Mouse (Mus musculus) adrenal gland, postnatal 10 days (tissue): ENCODE results near the gene Heg1. TPM values are rescaled to one million over a fixed set of nuclear protein-coding genes. Genes with fewer than 3 reads are reported as not detected.

Source experiments
- DNase-seq: peaks from one replicate; pipeline ENCODE4 v3.0.0; 2021; ENCODE audit warnings: mixed read lengths
- total RNA-seq, 2 experiments: library from RNA; stranded (reverse); gene quantifications; 2 replicates each; pipeline ENCODE4 v1.2.3; 2021

Heg1 gene
- total RNA-seq, 2 experiments from 2014 or later: 83.8 to 95.3 TPM

DNA sequence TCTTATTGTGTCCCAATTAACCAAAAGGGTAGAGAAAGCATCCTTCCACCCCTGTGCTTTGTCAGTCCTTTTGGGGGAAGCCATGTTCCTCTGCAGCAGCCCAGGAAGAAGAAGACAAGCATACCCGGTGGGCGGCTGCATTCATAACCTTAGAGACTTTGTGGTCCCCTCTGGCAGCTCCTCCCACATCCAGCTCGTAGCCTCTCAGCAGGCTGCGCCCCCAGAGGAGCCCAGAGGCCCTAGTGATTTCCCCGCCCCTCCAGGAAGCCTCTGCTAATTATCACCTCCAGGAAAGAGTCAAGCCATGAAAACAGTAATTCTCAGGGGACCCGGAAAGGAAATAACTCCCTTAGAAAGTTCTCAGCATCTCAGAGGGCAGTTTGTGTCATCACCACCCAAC lies 21.1 kb downstream of the Heg1 start:
- no peak for DNase-seq

DNA sequence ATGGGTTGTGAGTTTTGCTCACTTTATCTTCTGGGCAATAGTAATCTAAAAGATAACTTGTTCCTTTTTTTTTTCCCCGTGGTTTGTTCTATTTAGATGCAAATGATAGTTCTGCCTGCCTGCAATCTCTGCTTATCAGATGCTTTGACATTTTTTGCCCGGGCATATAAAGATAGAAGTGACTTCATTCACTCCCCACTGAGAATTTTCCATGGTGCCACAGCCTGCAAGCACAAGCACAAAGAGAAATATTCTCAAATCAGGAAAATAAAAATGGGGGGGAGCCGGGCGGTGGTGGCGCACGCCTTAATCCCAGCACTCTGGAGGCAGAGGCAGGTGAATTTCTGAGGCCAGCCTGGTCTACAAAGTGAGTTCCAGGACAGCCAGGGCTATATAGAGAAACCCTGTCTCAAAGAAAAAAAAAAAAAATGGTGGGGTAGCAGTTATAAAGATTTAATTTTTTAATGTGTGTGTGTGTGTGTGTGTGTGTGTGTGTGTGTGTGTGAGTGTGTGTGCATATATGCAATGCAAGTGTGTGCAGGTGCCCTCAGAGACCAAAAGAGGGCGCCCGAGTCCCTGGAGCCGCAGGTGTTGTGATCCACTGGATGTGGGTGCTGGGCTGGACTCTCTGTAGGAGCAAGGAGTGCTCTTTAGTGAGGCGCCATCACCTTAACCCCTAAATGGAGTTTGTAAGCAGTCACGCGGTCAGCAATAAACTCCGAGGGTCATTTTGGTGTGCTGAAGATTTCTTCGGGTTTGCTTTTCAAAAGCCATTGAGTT lies 22.1 kb downstream of the Heg1 start:
- DNase-seq: no peak

- DNase-seq: no peak
Observed at GRCm38 (mm10) chr16:33708031-33708430, 23.9 kb downstream of the Heg1 start.

DNA sequence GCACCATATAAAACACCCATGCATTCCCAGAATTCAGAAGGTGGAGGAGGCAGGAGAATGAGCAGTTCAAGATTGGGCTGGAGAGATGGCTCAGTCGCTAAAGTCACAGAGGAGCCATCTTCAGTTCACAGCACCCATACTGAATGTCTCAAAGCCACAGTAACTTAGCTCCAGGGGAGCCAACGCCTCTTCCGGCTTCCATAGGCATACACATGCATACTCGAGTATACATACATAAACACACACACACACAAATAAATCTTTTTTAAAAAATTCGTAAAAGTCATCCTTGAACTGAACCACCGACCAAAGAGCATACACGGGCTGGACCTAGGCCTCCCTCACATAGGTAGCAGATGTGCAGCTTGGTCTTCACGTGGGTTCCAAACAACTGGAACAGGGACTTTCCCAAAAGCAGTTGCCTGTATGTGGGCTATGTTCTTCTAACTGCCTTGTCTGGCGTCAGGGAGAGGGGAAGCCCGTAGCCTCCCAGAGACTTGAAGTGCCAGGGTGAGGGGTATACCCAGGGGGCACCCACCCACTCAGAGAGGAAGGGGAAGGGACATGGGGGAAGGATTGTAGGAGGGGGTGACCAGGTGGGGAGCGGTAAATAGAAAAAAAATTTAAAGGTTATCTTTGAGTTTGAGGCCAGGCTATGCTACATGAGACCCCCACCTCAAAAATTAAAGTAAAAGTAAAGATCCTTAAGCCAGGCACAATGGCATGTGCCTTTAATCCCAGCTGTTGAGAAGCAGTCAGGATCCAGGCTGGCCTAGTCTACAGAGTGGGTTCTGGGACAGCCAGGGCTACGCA lies 24.6 kb downstream of the Heg1 start:
- no peak for DNase-seq

- peak; percentile 70 for DNase-seq
Observed at GRCm38 (mm10) chr16:33714271-33714670, 30.1 kb downstream of the Heg1 start.

- no peak for DNase-seq
Observed at GRCm38 (mm10) chr16:33723241-33723640, 39.1 kb downstream of the Heg1 start.

GRCm38 (mm10) chr16:33723983-33724382 lies 39.8 kb downstream of the Heg1 start:
- DNase-seq: no peak

DNA sequence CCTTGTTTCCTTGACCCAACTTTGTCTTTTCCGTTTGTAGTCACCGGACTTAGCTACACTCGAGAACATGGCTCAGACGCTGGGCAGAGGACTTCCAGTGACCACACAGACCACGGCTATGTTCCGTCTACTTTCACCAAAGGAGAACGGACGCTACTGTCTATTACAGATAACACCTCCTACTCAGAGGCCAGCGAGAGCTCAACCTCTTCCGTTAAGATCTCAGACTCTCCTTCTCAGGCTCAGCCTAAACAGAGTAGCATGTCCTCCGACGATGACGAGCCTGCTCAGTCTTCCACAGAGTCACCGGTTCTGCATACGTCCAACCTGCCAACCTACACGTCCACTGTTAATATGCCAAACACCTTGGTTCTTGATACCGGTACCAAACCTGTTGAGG lies 42.1 kb downstream of the Heg1 start:
- no peak for DNase-seq

GRCm38 (mm10) chr16:33726892-33727291 lies 42.7 kb downstream of the Heg1 start:
- DNase-seq: no peak

DNA sequence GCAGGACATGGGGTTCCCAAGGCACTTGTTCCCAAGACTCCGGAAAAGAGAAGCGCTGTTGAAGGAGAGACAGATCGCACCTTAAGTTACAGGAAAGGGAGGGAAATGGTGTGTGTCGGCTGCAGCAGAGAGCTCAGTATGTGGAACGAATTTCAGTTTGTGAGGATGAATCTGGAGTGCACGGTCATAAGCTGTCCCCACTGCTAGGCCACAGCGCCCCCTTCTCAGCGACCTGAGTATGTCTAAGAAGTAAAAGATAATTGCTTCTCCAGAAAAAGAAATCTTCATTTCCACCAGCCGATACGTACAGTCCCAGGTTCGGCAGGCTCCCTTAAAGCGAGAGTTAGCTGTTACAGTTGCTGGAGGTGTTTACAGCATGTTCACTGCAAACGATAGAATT lies 44.3 kb downstream of the Heg1 start:
- no peak for DNase-seq

DNA sequence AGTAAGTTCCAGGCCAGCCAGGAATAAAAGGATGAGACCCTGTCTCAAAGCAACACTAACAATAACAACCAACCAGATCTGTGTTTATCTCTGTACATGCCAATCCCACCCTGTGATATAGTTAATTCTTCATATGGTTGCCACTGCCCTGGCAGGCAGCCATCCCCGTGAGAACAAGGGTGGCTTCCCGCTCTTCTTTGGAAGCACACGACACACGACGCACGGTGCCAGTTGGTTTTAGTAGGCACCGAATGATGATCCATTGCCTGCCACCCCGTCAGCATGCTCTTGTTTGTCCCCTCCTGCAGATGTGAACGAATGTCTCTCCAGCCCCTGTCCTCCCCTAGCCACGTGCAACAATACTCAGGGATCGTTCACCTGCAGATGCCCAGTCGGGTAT lies 47.1 kb downstream of the Heg1 start:
- DNase-seq: no peak

DNA sequence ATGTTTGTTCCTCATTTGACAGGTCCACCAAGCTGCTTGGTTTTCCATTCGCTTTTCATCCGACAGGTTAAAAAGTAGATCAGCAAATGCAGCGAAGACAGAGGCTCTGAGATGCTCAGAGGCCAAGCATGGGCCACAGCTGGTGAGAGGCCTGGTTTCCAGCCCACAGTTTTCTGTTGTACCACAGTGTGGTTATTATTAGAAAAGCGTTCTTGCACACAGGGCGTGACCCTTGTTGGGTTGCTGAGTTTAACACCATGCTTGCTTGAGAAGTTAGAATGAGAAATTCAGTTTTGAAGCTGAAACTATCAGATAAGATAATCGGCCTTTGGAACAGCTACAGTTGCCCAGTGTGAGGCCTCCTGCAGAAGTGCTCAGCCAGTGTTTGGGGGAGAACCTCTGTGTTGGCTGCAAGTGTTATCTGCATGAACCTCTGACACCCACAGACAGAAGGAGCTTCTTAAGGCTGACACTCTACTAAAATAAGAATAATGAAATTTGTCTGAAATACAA lies 48.1 kb downstream of the Heg1 start:
- DNase-seq: no peak

- no peak for DNase-seq
Observed at GRCm38 (mm10) chr16:33732846-33733580, 48.8 kb downstream of the Heg1 start.

DNA sequence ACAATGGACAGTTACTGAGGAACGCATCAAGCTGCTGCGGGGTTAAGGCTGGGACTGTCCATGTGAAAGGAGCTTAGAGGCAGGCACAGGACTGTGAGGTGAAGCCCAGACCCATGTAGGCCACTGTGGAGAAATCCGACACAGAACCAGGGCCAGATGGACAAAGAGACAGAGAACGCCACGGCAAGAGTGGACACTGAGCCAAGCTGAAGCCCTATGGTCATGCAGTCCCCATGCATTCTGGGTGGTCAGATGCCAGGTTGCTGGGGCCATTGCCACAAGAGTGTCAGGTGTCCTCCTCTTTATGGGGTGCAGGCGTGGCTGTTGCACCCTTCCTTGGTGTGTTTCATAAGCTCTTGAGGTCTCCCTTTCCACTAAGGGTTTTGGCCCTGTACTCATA lies 49.7 kb downstream of the Heg1 start:
- no peak for DNase-seq

DNA sequence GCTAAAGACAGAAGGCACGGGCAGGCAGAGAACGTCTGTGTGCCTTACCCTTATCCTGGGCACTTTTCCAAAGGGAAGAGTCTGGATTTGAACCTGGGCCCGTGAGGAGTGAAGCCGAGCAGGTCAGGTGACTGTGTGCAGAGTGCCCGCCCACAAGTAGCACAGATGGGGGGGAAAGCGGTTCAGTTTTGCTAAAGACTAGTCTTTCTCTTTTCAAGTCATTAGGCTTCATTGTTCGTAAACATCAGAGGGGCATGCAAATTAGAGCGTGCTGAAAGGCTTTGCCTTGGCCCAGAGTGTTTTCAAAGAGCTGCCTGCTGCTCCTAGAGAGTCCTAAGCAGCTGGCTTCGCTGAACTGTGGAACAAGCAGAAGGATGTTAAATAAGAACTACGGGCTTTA lies 50.4 kb downstream of the Heg1 start:
- DNase-seq: no peak

- DNase-seq: no peak
Observed at GRCm38 (mm10) chr16:33735238-33735637, 51.1 kb downstream of the Heg1 start.

GRCm38 (mm10) chr16:33735791-33736190 lies 51.6 kb downstream of the Heg1 start:
- DNase-seq: no peak

DNA sequence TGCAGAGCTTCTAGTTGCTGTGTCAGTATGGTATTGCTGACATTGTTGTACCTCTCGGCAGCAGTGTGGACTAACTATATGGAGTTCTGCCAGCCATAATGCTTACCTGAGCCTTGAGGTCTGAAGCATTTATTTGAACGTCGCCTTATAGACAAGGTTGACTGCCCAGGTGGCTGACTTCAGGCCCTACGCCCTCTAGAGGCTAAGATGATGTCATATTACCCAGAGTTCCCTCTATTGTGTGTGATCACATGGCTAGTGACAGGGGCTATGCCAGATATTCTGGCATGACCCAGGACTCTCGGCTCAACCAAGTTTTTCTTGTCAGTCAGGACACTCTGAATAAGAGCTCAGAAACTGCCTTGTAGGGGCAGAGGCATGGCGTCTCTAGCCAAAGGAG lies 52.6 kb downstream of the Heg1 start:
- no peak for DNase-seq

- DNase-seq: no peak
Observed at GRCm38 (mm10) chr16:33738949-33739719, 55.0 kb downstream of the Heg1 start.

- peak; percentile 67 for DNase-seq
Observed at GRCm38 (mm10) chr16:33739802-33740201, 55.6 kb downstream of the Heg1 start.

DNA sequence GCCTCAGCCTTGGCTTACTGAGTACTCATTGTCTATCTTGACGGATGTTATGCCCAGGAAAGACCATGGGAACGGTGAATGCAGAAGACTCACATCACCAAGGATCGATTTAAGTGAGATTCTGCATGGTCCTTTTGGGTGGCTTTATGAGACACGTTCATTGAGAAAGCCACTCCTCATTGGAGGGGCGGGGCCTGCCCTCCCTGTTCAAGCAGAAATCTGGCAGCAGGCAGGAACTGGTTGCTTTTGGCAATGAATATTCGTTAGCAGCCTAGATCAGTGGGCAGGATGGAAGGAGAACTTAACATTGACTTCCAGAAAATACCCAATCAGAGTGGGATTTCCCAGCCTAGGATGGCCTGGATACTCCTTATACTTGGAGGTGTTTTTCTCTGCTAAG lies 56.2 kb downstream of the Heg1 start:
- DNase-seq: no peak

DNA sequence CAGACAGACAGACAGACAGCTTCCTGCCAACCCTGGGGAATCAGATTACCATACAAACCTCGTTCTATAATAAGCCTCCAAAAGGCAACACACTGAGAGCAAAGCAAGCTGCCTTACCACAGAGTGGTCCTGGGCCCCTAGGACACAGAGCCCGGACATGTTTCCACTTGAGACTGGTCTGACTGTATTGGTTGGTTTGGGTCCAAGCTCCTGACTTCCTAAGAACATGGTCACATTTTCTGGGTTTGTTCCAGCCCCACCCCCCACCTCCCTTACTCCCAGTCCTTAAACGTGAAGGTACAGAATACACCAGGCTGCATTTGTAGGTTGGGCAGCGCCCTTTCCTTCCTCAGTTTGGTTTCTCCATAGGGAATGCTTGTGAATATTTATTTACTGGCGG lies 57.6 kb downstream of the Heg1 start:
- DNase-seq: no peak
